Mouse (Mus musculus): Measurements from ENCODE around the gene Tet1. TPM values are rescaled to one million over a fixed set of nuclear protein-coding genes. Genes with fewer than 3 reads are reported as not detected.

Tet1 gene
- polyA plus RNA-seq, 1 experiment from 2014 or later, result 32.6 TPM

DNA sequence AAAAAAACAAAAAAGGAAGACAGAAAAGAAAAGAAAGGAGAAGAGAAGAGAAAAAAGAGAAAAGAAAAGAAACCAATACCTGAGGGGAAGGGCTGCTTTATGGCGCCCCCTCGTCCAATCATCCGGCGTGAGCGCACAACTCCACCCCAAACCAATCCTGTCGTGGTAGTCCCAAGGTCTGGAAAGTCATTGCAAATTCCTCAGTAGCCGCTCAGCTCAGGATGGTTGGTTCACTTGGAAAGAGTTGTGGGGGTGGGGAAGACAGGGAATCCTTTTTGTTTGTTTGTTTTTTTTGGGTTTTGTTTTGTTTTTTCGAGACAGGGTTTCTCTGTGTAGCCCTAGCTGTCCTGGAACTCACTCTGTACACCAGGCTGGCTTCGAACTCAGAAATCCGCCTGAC is 23.3 kb downstream of the Tet1 start:
- Histone ChIP-seq H3K36me3 (ENCODE audit: control insufficient read depth, insufficient read depth, low read length) (no peaks in the 10 kb centered on the region), H3K9me3 (replicated peaks; ENCODE audit: control insufficient read depth, low read length) (no peaks in the 10 kb centered on the region), H3K27ac (ENCODE audit: low read depth, low read length) (no peak overlapping the region), H3K4me3 (ENCODE audit: low read depth, low read length) (peak overlapping the region; percentile 76), H3K4me2 (peak overlapping the region; percentile 97), H3K9ac (ENCODE audit: low read depth, low read length) (peak overlapping the region; percentile 73; the same call in 1 of the 2 replicates), H3K27me3 (ENCODE audit: control insufficient read depth, insufficient read depth, low read length) (no peaks in the 10 kb centered on the region), H3K4me1 (ENCODE audit: control insufficient read depth, insufficient read depth, low read length) (no peaks in the 10 kb centered on the region; the same call in 1 of the 2 replicates)
- no peak for ATAC-seq (replicated peaks; ENCODE audit: insufficient number of reproducible peaks, low FRiP score, low TSS enrichment)
- 21% methylated on average over 10 of the region's 10 CpGs for WGBS (ENCODE audit: insufficient replicate concordance)

DNA sequence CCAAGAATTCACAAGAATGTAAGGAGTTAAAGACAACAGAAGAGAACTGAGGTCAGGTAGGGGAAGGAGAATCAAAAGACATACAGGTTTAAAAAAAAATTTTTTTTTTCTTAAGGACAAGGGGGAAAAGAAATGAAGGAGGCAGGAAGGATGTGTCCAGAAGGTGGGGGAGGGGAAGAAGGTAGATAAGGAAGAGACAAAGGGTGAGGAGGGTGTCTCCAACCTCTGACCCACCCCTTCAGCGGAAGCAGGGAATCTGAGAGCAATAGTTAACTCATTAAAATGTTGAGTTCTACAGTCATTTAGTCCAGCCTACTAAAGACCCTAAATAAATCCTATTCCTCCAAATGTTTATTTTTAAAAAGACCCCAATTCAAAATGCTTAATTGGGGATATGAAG is 24.3 kb downstream of the Tet1 start:
- ATAC-seq (replicated peaks; ENCODE audit: insufficient number of reproducible peaks, low FRiP score, low TSS enrichment), result no peak

DNA sequence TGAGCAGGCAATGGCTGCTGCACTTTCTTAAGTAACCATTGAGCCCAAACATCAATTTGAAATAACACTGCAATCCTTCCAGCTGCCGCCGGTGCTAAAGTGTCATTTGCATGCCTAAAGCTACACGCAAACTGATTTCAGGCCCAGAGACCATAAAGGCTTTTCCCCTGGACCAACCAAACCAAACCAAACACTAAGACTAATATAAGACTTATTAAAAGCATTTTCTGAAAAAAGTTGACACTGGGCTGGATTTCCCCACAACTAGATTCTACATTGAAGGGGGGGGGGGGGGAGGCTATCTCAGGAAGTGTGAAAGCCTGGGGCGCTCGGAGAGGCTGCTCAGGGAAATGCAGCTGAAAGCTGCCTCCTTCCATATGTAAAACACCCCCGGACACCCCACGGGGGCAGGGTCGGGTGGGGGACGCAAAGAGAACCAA is 24.8 kb downstream of the Tet1 start:
- Histone ChIP-seq H3K36me3 (ENCODE audit: control insufficient read depth, insufficient read depth, low read length) (peaks cover 2% of the 10 kb centered on the region; the same call in 1 of the 2 replicates), H3K4me2 (peak overlapping the region; percentile 45), H3K27ac (ENCODE audit: low read depth, low read length) (no peak overlapping the region), H3K27me3 (ENCODE audit: control insufficient read depth, insufficient read depth, low read length) (no peaks in the 10 kb centered on the region), H3K4me1 (ENCODE audit: control insufficient read depth, insufficient read depth, low read length) (no peaks in the 10 kb centered on the region; the same call in 1 of the 2 replicates), H3K9ac (ENCODE audit: low read depth, low read length) (no peak overlapping the region), H3K9me3 (replicated peaks; ENCODE audit: control insufficient read depth, low read length) (no peaks in the 10 kb centered on the region), H3K4me3 (ENCODE audit: low read depth, low read length) (no peak overlapping the region)
- ATAC-seq (replicated peaks; ENCODE audit: insufficient number of reproducible peaks, low FRiP score, low TSS enrichment), result no peak
- 11% methylated on average over 9 of the region's 9 CpGs for WGBS (ENCODE audit: insufficient replicate concordance)

More for the DNA sequence above, 24.3 kb downstream of the Tet1 start:
- Histone ChIP-seq H3K9me3 (replicated peaks; ENCODE audit: control insufficient read depth, low read length) (no peaks in the 10 kb centered on the region), H3K27ac (ENCODE audit: low read depth, low read length) (no peak overlapping the region), H3K4me3 (ENCODE audit: low read depth, low read length) (no peak overlapping the region), H3K4me1 (ENCODE audit: control insufficient read depth, insufficient read depth, low read length) (no peaks in the 10 kb centered on the region; the same call in 1 of the 2 replicates), H3K36me3 (ENCODE audit: control insufficient read depth, insufficient read depth, low read length) (peaks cover under 1% of the 10 kb centered on the region; the same call in 1 of the 2 replicates), H3K4me2 (peak overlapping the region; percentile 45), H3K27me3 (ENCODE audit: control insufficient read depth, insufficient read depth, low read length) (no peaks in the 10 kb centered on the region), H3K9ac (ENCODE audit: low read depth, low read length) (no peak overlapping the region)
- 46% methylated on average over 1 of the region's 1 CpGs for whole genome bisulfite sequencing (ENCODE audit: insufficient replicate concordance)

DNA sequence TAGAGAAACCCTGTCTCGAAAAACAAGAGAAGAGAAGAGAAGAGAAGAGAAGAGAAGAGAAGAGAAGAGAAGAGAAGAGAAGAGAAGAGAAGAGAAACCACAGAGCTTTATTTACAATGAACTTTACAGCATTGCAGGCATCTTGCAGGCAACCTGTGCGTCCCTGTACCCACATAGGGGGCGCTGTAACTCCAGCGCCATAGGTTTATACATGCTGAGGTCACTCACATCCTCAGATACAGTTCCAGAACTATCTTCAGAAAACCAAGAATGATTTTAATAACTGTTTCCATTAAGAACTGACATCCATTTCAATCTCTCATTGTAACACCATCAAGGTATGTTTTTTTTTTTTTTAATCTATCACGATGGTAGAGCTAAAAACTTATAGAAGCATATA is 27.6 kb downstream of the Tet1 start:
- ATAC-seq (replicated peaks; ENCODE audit: insufficient number of reproducible peaks, low FRiP score, low TSS enrichment), result no peak
- no peak overlapping the region for H3K27ac ChIP-seq (ENCODE audit: low read depth, low read length)
- no peaks in the 10 kb centered on the region; the same call in 1 of the 2 replicates for H3K4me1 ChIP-seq (ENCODE audit: control insufficient read depth, insufficient read depth, low read length)
- H3K27me3 ChIP-seq (ENCODE audit: control insufficient read depth, insufficient read depth, low read length), result no peaks in the 10 kb centered on the region
- H3K4me3 ChIP-seq (ENCODE audit: low read depth, low read length), result no peak overlapping the region
- H3K9me3 ChIP-seq (replicated peaks; ENCODE audit: control insufficient read depth, low read length), result no peaks in the 10 kb centered on the region
- WGBS (ENCODE audit: insufficient replicate concordance), result 57% methylated on average over 5 of the region's 5 CpGs
- peaks cover 2% of the 10 kb centered on the region; the same call in 1 of the 2 replicates for H3K36me3 ChIP-seq (ENCODE audit: control insufficient read depth, insufficient read depth, low read length)
- no peak overlapping the region for H3K4me2 ChIP-seq
- H3K9ac ChIP-seq (ENCODE audit: low read depth, low read length), result no peak overlapping the region

DNA sequence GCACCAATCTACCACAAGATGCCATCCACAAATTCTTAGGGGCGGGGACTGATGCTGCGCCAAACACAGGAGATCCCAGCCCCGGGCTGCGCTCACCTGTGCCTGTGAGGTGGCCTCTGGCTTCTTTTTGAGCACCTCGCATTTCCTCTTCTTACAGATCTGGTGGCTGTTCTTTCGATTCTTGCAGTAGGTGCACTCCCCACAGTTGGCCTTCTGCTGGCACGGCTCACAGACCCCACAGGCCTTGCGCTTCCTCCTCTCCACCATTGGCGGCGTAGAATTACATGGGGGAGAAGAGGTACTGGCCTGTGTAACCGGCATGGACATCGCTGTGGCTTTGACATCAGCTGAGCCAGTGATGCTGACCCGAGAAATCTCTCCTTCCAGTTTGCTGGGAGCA is 30.7 kb downstream of the Tet1 start:
- no peak overlapping the region for H3K9ac ChIP-seq (ENCODE audit: low read depth, low read length)
- peaks cover 2% of the 10 kb centered on the region; the same call in 1 of the 2 replicates for H3K36me3 ChIP-seq (ENCODE audit: control insufficient read depth, insufficient read depth, low read length)
- H3K4me3 ChIP-seq (ENCODE audit: low read depth, low read length), result no peak overlapping the region
- H3K27me3 ChIP-seq (ENCODE audit: control insufficient read depth, insufficient read depth, low read length), result no peaks in the 10 kb centered on the region
- no peak overlapping the region for H3K27ac ChIP-seq (ENCODE audit: low read depth, low read length)
- no peak overlapping the region for H3K4me2 ChIP-seq
- no peak for ATAC-seq (replicated peaks; ENCODE audit: insufficient number of reproducible peaks, low FRiP score, low TSS enrichment)
- H3K9me3 ChIP-seq (replicated peaks; ENCODE audit: control insufficient read depth, low read length), result no peaks in the 10 kb centered on the region
- WGBS (ENCODE audit: insufficient replicate concordance), result 87% methylated on average over 13 of the region's 13 CpGs
- no peaks in the 10 kb centered on the region for H3K4me1 ChIP-seq (ENCODE audit: control insufficient read depth, insufficient read depth, low read length)

DNA sequence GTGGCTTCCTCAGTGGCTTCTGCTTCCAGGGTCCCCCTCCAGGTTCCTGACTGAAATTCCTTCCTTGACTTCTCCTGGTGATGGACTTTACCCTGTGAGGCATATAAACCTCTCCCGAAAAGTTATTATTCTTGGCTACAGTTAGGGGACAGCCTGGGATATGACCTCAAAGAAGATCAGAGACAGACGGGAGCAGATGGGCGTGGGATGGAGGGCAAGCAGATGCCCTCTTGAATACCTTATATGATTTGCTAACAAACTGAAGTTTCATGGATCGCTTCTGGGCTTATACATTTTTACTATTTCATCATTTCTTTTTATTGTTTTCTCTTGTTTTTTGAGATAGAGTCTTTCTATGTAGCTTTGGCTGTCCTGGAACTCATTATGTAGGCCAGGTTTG is 33.2 kb downstream of the Tet1 start:
- ATAC-seq (replicated peaks; ENCODE audit: insufficient number of reproducible peaks, low FRiP score, low TSS enrichment), result no peak
- Histone ChIP-seq H3K9ac (ENCODE audit: low read depth, low read length) (no peak overlapping the region), H3K36me3 (ENCODE audit: control insufficient read depth, insufficient read depth, low read length) (peaks cover 2% of the 10 kb centered on the region; the same call in 1 of the 2 replicates), H3K4me3 (ENCODE audit: low read depth, low read length) (no peak overlapping the region), H3K4me1 (ENCODE audit: control insufficient read depth, insufficient read depth, low read length) (no peaks in the 10 kb centered on the region; the same call in 1 of the 2 replicates), H3K27ac (ENCODE audit: low read depth, low read length) (no peak overlapping the region), H3K27me3 (ENCODE audit: control insufficient read depth, insufficient read depth, low read length) (no peaks in the 10 kb centered on the region), H3K4me2 (no peak overlapping the region), H3K9me3 (replicated peaks; ENCODE audit: control insufficient read depth, low read length) (no peaks in the 10 kb centered on the region)
- WGBS (ENCODE audit: insufficient replicate concordance), result 82% methylated on average over 4 of the region's 4 CpGs

- Histone ChIP-seq H3K4me2 (no peak overlapping the region), H3K36me3 (ENCODE audit: control insufficient read depth, insufficient read depth, low read length) (peaks cover 2% of the 10 kb centered on the region; the same call in 1 of the 2 replicates), H3K27ac (ENCODE audit: low read depth, low read length) (no peak overlapping the region), H3K4me1 (ENCODE audit: control insufficient read depth, insufficient read depth, low read length) (no peaks in the 10 kb centered on the region; the same call in 1 of the 2 replicates), H3K4me3 (ENCODE audit: low read depth, low read length) (no peak overlapping the region), H3K9me3 (replicated peaks; ENCODE audit: control insufficient read depth, low read length) (no peaks in the 10 kb centered on the region), H3K27me3 (ENCODE audit: control insufficient read depth, insufficient read depth, low read length) (no peaks in the 10 kb centered on the region), H3K9ac (ENCODE audit: low read depth, low read length) (no peak overlapping the region)
- WGBS (ENCODE audit: insufficient replicate concordance), result 78% methylated on average over 4 of the region's 4 CpGs
- ATAC-seq (replicated peaks; ENCODE audit: insufficient number of reproducible peaks, low FRiP score, low TSS enrichment), result no peak
Measured at GRCm38 (mm10) chr10:62874828-62875227, 34.0 kb downstream of the Tet1 start.

- H3K4me3 ChIP-seq (ENCODE audit: low read depth, low read length), result peak overlapping the region; percentile 53
- H3K27me3 ChIP-seq (ENCODE audit: control insufficient read depth, insufficient read depth, low read length), result no peaks in the 10 kb centered on the region
- no peak for ATAC-seq (replicated peaks; ENCODE audit: insufficient number of reproducible peaks, low FRiP score, low TSS enrichment)
- no peaks in the 10 kb centered on the region for H3K36me3 ChIP-seq (ENCODE audit: control insufficient read depth, insufficient read depth, low read length)
- peak overlapping the region; percentile 75 for H3K9ac ChIP-seq (ENCODE audit: low read depth, low read length)
- no peaks in the 10 kb centered on the region for H3K9me3 ChIP-seq (replicated peaks; ENCODE audit: control insufficient read depth, low read length)
- WGBS (ENCODE audit: insufficient replicate concordance), result 23% methylated on average over 11 of the region's 11 CpGs
- H3K4me2 ChIP-seq, result peak overlapping the region; percentile 87
- peak overlapping the region; percentile 94 for H3K27ac ChIP-seq (ENCODE audit: low read depth, low read length)
- H3K4me1 ChIP-seq (ENCODE audit: control insufficient read depth, insufficient read depth, low read length), result peaks cover 10% of the 10 kb centered on the region
Measured at GRCm38 (mm10) chr10:62866035-62866791, 42.6 kb downstream of the Tet1 start.

All from heart, embryonic 11.5 days (tissue).